Mouse (Mus musculus): ENCODE measurements around the gene S100a5.

DNA sequence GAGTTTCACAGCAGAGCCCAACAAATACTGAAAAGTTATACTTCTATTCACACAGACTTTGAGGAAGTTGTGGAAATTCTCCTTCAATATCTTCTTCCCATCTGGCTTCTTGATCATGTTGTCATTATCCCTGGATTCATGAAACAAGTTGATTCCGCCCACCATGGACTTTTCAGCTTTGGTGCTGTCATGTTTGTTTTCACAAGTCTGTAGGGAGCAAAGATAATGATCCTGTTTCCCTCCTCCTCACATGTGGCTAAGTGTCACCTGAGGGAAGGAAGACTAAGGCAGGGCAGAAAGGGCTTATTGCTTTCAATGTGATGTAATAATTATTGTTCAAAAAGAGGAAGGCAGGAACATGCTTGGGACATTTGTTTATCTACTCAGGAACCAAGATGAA lies 39.0 kb downstream of the S100a5 start:
- TF ChIP-seq CTCF (IDR thresholded peaks at IDR 0.05; ENCODE audit: extremely low read depth, insufficient read depth, low read length) (no peak), POLR2A (IDR thresholded peaks at IDR 0.05; ENCODE audit: extremely low read depth, insufficient read depth, low read length) (no peak)
